Mouse (Mus musculus) forebrain, embryonic 11.5 days (tissue): ENCODE measurements around the gene Mgat5b. TPM values are rescaled to one million over a fixed set of nuclear protein-coding genes. Genes with fewer than 3 reads are reported as not detected.

Source experiments
- ATAC-seq: fragments of 200-750 bp; cut with Nextera tagmentation; replicated peaks from 2 replicates; pipeline ENCODE4 v1.8.0; 2017; ENCODE audit warnings: moderate TSS enrichment; ENCODE audit not compliant: low FRiP score
- DNase-seq: peaks from one replicate; pipeline ENCODE4 v3.0.0-alpha.2; 2017; ENCODE audit warnings: low spot score
- H3K27ac ChIP-seq: fragments of 300-500 bp; sonication (generic); 2 replicates; pipeline ENCODE4 v1.5.1; 2014; ENCODE audit warnings: low read depth, low read length
- H3K27me3 ChIP-seq: fragments of 300-500 bp; sonication (generic); 2 replicates; pipeline ENCODE4 v1.6.1; 2014; ENCODE audit warnings: mild to moderate bottlenecking, low read length, mixed read lengths; ENCODE audit not compliant: control insufficient read depth, insufficient read depth
- H3K36me3 ChIP-seq: fragments of 300-500 bp; sonication (generic); 2 replicates; pipeline ENCODE4 v1.6.1; 2014; ENCODE audit warnings: mild to moderate bottlenecking, low read length, moderate library complexity, mixed read lengths; ENCODE audit not compliant: control insufficient read depth, insufficient read depth
- H3K4me1 ChIP-seq: fragments of 300-500 bp; sonication (generic); replicated peaks from 2 replicates; pipeline ENCODE4 v1.6.1; 2014; ENCODE audit warnings: low read length, mixed read lengths; ENCODE audit not compliant: control insufficient read depth, insufficient read depth
- H3K4me2 ChIP-seq: fragments of 300-500 bp; sonication (generic); 2 replicates; pipeline ENCODE4 v1.6.1; 2014; ENCODE audit warnings: low read depth, mild to moderate bottlenecking, low read length, moderate library complexity, mixed read lengths; ENCODE audit not compliant: severe bottlenecking
- H3K4me3 ChIP-seq: fragments of 300-500 bp; sonication (generic); 2 replicates; pipeline ENCODE4 v1.5.1; 2014; ENCODE audit warnings: low read depth, low read length
- H3K9ac ChIP-seq: fragments of 300-500 bp; sonication (generic); 2 replicates; pipeline ENCODE4 v1.6.1; 2014; ENCODE audit warnings: low read length
- H3K9me3 ChIP-seq: fragments of 300-500 bp; sonication (generic); 2 replicates; pipeline ENCODE4 v1.6.1; 2016; ENCODE audit warnings: low read length, mixed read lengths; ENCODE audit not compliant: control insufficient read depth
- WGBS: fragments of 180-500 bp; shearing (Covaris S2); extraction: QIAGEN DNeasy Blood & Tissue Kit; methylation state at CpG from one replicate; pipeline ENCODE4 v1.1.7; 2014; 5-methylcytosine and 5-hydroxymethylcytosine counted together
- polyA plus RNA-seq: library from polyadenylated mRNA; unstranded; fragments of >200 nt; fragmentation: Nextera tagmentation; extraction: Ambion mirVana; gene quantifications from 2 replicates; pipeline ENCODE4 v1.2.1, GENCODE M21; 2014

Mgat5b gene
- polyA plus RNA-seq, 1 experiment from 2014 or later: 9.3 TPM

GRCm38 (mm10) chr11:116928031-116928430 is 9.4 kb downstream of the Mgat5b start:
- DNase-seq: no peak
- Histone ChIP-seq H3K36me3 (no peaks in the 10 kb centered on the region), H3K27ac (no peak overlapping the region), H3K4me1 (no peaks in the 10 kb centered on the region), H3K4me2 (no peak overlapping the region), H3K4me3 (no peak overlapping the region), H3K9me3 (no peaks in the 10 kb centered on the region), H3K9ac (no peak overlapping the region), H3K27me3 (no peaks in the 10 kb centered on the region)
- 89% methylated on average over 6 of the region's 6 CpGs for WGBS
- ATAC-seq: no peak

GRCm38 (mm10) chr11:116934862-116935261 is 16.2 kb downstream of the Mgat5b start:
- peaks cover 6% of the 10 kb centered on the region; the same call in 1 of the 2 replicates for H3K4me1 ChIP-seq
- H3K36me3 ChIP-seq: no peaks in the 10 kb centered on the region
- DNase-seq: no peak
- no peak for ATAC-seq
- no peaks in the 10 kb centered on the region for H3K27me3 ChIP-seq
- no peak overlapping the region for H3K4me3 ChIP-seq
- no peak overlapping the region for H3K4me2 ChIP-seq
- WGBS: 90% methylated on average over 5 of the region's 5 CpGs
- H3K27ac ChIP-seq: no peak overlapping the region
- no peak overlapping the region for H3K9ac ChIP-seq
- no peaks in the 10 kb centered on the region for H3K9me3 ChIP-seq

GRCm38 (mm10) chr11:116935354-116935753 is 16.7 kb downstream of the Mgat5b start:
- WGBS: 70% methylated on average over 9 of the region's 9 CpGs
- no peak for DNase-seq
- Histone ChIP-seq H3K27ac (no peak overlapping the region), H3K27me3 (no peaks in the 10 kb centered on the region), H3K36me3 (no peaks in the 10 kb centered on the region), H3K9ac (no peak overlapping the region), H3K9me3 (no peaks in the 10 kb centered on the region), H3K4me3 (no peak overlapping the region), H3K4me2 (no peak overlapping the region), H3K4me1 (peaks cover 6% of the 10 kb centered on the region; the same call in 1 of the 2 replicates)
- no peak for ATAC-seq

- Histone ChIP-seq H3K36me3 (no peaks in the 10 kb centered on the region), H3K27ac (no peak overlapping the region), H3K9ac (no peak overlapping the region), H3K4me3 (no peak overlapping the region), H3K9me3 (no peaks in the 10 kb centered on the region), H3K27me3 (no peaks in the 10 kb centered on the region), H3K4me1 (peaks cover 9% of the 10 kb centered on the region; the same call in 1 of the 2 replicates), H3K4me2 (no peak overlapping the region)
- ATAC-seq (no peak), DNase-seq (no peak)
- 87% methylated on average over 9 of the region's 9 CpGs for WGBS
Observed at GRCm38 (mm10) chr11:116935917-116936316, 17.3 kb downstream of the Mgat5b start.

GRCm38 (mm10) chr11:116937141-116937540 is 18.5 kb downstream of the Mgat5b start:
- H3K27ac ChIP-seq: no peak overlapping the region
- H3K9ac ChIP-seq: no peak overlapping the region
- H3K9me3 ChIP-seq: no peaks in the 10 kb centered on the region
- H3K4me3 ChIP-seq: no peak overlapping the region
- H3K4me1 ChIP-seq: peaks cover 9% of the 10 kb centered on the region; the same call in 1 of the 2 replicates
- H3K27me3 ChIP-seq: no peaks in the 10 kb centered on the region
- DNase-seq (no peak), ATAC-seq (no peak)
- H3K4me2 ChIP-seq: no peak overlapping the region
- H3K36me3 ChIP-seq: no peaks in the 10 kb centered on the region
- 38% methylated on average over 10 of the region's 10 CpGs for WGBS

- no peak overlapping the region for H3K27ac ChIP-seq
- peak overlapping the region; percentile 47; the same call in 1 of the 2 replicates for H3K9ac ChIP-seq
- no peak for ATAC-seq
- peaks cover 9% of the 10 kb centered on the region; the same call in 1 of the 2 replicates for H3K4me1 ChIP-seq
- H3K27me3 ChIP-seq: no peaks in the 10 kb centered on the region
- no peaks in the 10 kb centered on the region for H3K36me3 ChIP-seq
- no peaks in the 10 kb centered on the region for H3K9me3 ChIP-seq
- DNase-seq: peak; percentile 63
- H3K4me2 ChIP-seq: peak overlapping the region; percentile 55
- H3K4me3 ChIP-seq: peak overlapping the region; percentile 27
- under 1% methylated on average over 18 of the region's 20 CpGs for WGBS
Observed at GRCm38 (mm10) chr11:116940088-116940855, 21.6 kb downstream of the Mgat5b start.

- Histone ChIP-seq H3K9me3 (no peaks in the 10 kb centered on the region), H3K4me2 (no peak overlapping the region), H3K4me3 (no peak overlapping the region), H3K9ac (no peak overlapping the region), H3K27ac (no peak overlapping the region), H3K36me3 (no peaks in the 10 kb centered on the region; the same call in 1 of the 2 replicates), H3K4me1 (peaks cover 5% of the 10 kb centered on the region; the same call in 1 of the 2 replicates), H3K27me3 (no peaks in the 10 kb centered on the region)
- WGBS: 64% methylated on average over 4 of the region's 4 CpGs
- ATAC-seq (no peak), DNase-seq (no peak)
Observed at GRCm38 (mm10) chr11:116944346-116944745, 25.7 kb downstream of the Mgat5b start.

- Histone ChIP-seq H3K9ac (no peak overlapping the region), H3K4me1 (no peaks in the 10 kb centered on the region), H3K4me3 (no peak overlapping the region), H3K9me3 (no peaks in the 10 kb centered on the region), H3K4me2 (no peak overlapping the region), H3K27me3 (no peaks in the 10 kb centered on the region), H3K27ac (no peak overlapping the region), H3K36me3 (no peaks in the 10 kb centered on the region; the same call in 1 of the 2 replicates)
- ATAC-seq (no peak), DNase-seq (no peak)
- 86% methylated on average over 9 of the region's 9 CpGs for WGBS
Observed at GRCm38 (mm10) chr11:116949832-116950231, 31.2 kb downstream of the Mgat5b start.

GRCm38 (mm10) chr11:116951429-116951828 is 32.8 kb downstream of the Mgat5b start:
- 18% methylated on average over 1 of the region's 1 CpGs for WGBS
- H3K9me3 ChIP-seq: no peaks in the 10 kb centered on the region
- H3K36me3 ChIP-seq: no peaks in the 10 kb centered on the region
- no peak overlapping the region for H3K9ac ChIP-seq
- H3K27me3 ChIP-seq: no peaks in the 10 kb centered on the region
- ATAC-seq (no peak), DNase-seq (no peak)
- no peak overlapping the region for H3K4me2 ChIP-seq
- no peaks in the 10 kb centered on the region for H3K4me1 ChIP-seq
- no peak overlapping the region for H3K27ac ChIP-seq
- no peak overlapping the region for H3K4me3 ChIP-seq
